Mouse (Mus musculus): ENCODE data around the gene Det1.

The Det1 gene

GRCm38 (mm10) chr7:78787793-78788380 lies 59.2 kb downstream of the Det1 start:
- intact Hi-C loops (cut with DNase I) = no loop called here

GRCm38 (mm10) chr7:78785906-78786305 lies 61.2 kb downstream of the Det1 start:
- intact Hi-C loops (cut with DNase I) = no loop called here

- intact Hi-C loops (cut with DNase I) = no loop called here
Measured at GRCm38 (mm10) chr7:78782639-78783581, 64.2 kb downstream of the Det1 start, which contains the start of the genes Mrps11 and Mrpl46. TSS of gene Mrps11 (plus strand) at chr7:78783119. TSS of gene Mrpl46 (minus strand) at chr7:78783531.

- intact Hi-C loops (cut with DNase I) = no loop called here
Measured at GRCm38 (mm10) chr7:78778741-78779140, 68.3 kb downstream of the Det1 start.

Small RNA genes lying within 50 kb of the gene (microRNA-seq; reads per million reads assigned to microRNA genes)
- 149 to 207 reads per million in 2 experiments for gene Mir7-2
